Mouse (Mus musculus) embryonic facial prominence, embryonic 14.5 days (tissue): ENCODE results near the gene Tfdp1. TPM values are rescaled to one million over a fixed set of nuclear protein-coding genes. Genes with fewer than 3 reads are reported as not detected.
"Not testable (repeated sequence)": the region's sequence is repeated elsewhere in the genome, so short reads cannot be mapped to it uniquely, and the experiment has no call there.

ENCODE experiments used
- ATAC-seq: fragments of 200-750 bp; cut with Nextera tagmentation; 2 replicates; pipeline ENCODE4 v1.8.0; 2017; ENCODE audit warnings: low read depth, moderate number of reproducible peaks, moderate TSS enrichment
- DNase-seq: peaks from one replicate; pipeline ENCODE4 v3.0.0-alpha.2; 2015; ENCODE audit warnings: low spot score
- H3K27ac ChIP-seq: fragments of 300-500 bp; sonication (generic); replicated peaks from 2 replicates; pipeline ENCODE4 v1.5.1; 2014; ENCODE audit warnings: low read depth, mild to moderate bottlenecking, low read length, moderate library complexity
- H3K27me3 ChIP-seq: fragments of 300-500 bp; sonication (generic); replicated peaks from 2 replicates; pipeline ENCODE4 v1.6.1; 2014; ENCODE audit warnings: low read length; ENCODE audit not compliant: control insufficient read depth, insufficient read depth
- H3K36me3 ChIP-seq: fragments of 300-500 bp; sonication (generic); 2 replicates; pipeline ENCODE4 v1.6.1; 2014; ENCODE audit warnings: low read length, mixed read lengths; ENCODE audit not compliant: control insufficient read depth, insufficient read depth
- H3K4me1 ChIP-seq: fragments of 300-500 bp; sonication (generic); 2 replicates; pipeline ENCODE4 v1.6.1; 2014; ENCODE audit warnings: antibody characterized with exemption, low read length; ENCODE audit not compliant: control insufficient read depth, insufficient read depth
- H3K4me2 ChIP-seq: fragments of 300-500 bp; sonication (generic); 2 replicates; pipeline ENCODE4 v1.6.1; 2014; ENCODE audit warnings: low read depth, mild to moderate bottlenecking, low read length, moderate library complexity, mixed read lengths
- H3K4me3 ChIP-seq: fragments of 300-500 bp; sonication (generic); 2 replicates; pipeline ENCODE4 v1.5.1; 2014; ENCODE audit warnings: low read depth, mild to moderate bottlenecking, low read length
- H3K9ac ChIP-seq: fragments of 300-500 bp; sonication (generic); 2 replicates; pipeline ENCODE4 v1.6.1; 2014; ENCODE audit warnings: low read depth, mild to moderate bottlenecking, low read length, moderate library complexity, mixed read lengths
- H3K9me3 ChIP-seq: fragments of 300-500 bp; sonication (generic); 2 replicates; pipeline ENCODE4 v1.6.1; 2016; ENCODE audit warnings: low read length; ENCODE audit not compliant: control insufficient read depth
- WGBS: fragments of 180-500 bp; shearing (Covaris S2); extraction: QIAGEN DNeasy Blood & Tissue Kit; methylation state at CpG from one replicate; pipeline ENCODE4 v1.1.7; 2014; 5-methylcytosine and 5-hydroxymethylcytosine counted together
- polyA plus RNA-seq: library from polyadenylated mRNA; unstranded; fragments of >200 nt; fragmentation: Nextera tagmentation; extraction: Ambion mirVana; gene quantifications from 2 replicates; pipeline ENCODE4 v1.2.1, GENCODE M21; 2014

Gene Tfdp1
- polyA plus RNA-seq, 1 experiment from 2014 or later = 150 TPM

DNA sequence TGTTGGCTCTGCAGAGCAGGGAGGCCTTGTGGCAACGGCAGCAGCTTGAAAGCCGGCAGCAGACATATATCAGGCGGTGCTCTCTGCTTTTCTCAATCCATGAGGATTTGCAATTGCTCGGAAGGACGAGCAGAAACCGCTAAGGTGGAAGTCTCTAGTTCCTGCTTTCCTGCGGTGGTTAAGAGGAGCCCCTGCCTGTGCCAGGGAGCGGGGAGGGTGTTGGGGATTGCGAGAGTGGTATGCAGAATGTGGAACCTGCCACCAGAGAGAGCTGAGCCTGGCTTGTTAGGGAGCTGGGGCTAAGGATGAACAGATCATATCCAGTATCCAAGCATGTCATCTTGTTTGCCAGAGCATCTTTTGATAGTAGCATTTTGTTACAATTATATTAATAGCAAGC lies 31.6 kb upstream of the Tfdp1 start:
- Histone ChIP-seq H3K4me1 (no peaks in the 10 kb centered on the region), H3K4me3 (no peak overlapping the region), H3K27me3 (no peaks in the 10 kb centered on the region), H3K27ac (no peak overlapping the region), H3K9me3 (0 out of 2 replicates have a peak, but pooled peaks cover 6% of the 10 kb centered on the region), H3K9ac (no peak overlapping the region), H3K4me2 (no peak overlapping the region), H3K36me3 (peaks cover 70% of the 10 kb centered on the region)
- DNase-seq = no peak
- no peak for ATAC-seq
- 76% methylated on average over 9 of the region's 9 CpGs for WGBS

GRCm38 (mm10) chr8:13314922-13315321 lies 23.6 kb upstream of the Tfdp1 start:
- no peak overlapping the region for H3K9ac ChIP-seq
- H3K9me3 ChIP-seq = no peaks in the 10 kb centered on the region
- no peaks in the 10 kb centered on the region for H3K27me3 ChIP-seq
- WGBS = 71% methylated on average over 3 of the region's 3 CpGs
- ATAC-seq (no peak), DNase-seq (no peak)
- no peak overlapping the region for H3K27ac ChIP-seq
- no peak overlapping the region for H3K4me3 ChIP-seq
- H3K4me1 ChIP-seq = no peaks in the 10 kb centered on the region
- H3K36me3 ChIP-seq = peaks cover 66% of the 10 kb centered on the region
- no peak overlapping the region for H3K4me2 ChIP-seq

GRCm38 (mm10) chr8:13316671-13317070 lies 21.9 kb upstream of the Tfdp1 start:
- no peak for DNase-seq
- ATAC-seq = no peak
- H3K27me3 ChIP-seq = no peaks in the 10 kb centered on the region
- no peak overlapping the region for H3K4me2 ChIP-seq
- H3K4me3 ChIP-seq = no peak overlapping the region
- 91% methylated on average over 10 of the region's 10 CpGs for WGBS
- H3K36me3 ChIP-seq = peaks cover 59% of the 10 kb centered on the region
- H3K9me3 ChIP-seq = no peaks in the 10 kb centered on the region
- no peak overlapping the region for H3K9ac ChIP-seq
- no peak overlapping the region for H3K27ac ChIP-seq
- no peaks in the 10 kb centered on the region for H3K4me1 ChIP-seq

DNA sequence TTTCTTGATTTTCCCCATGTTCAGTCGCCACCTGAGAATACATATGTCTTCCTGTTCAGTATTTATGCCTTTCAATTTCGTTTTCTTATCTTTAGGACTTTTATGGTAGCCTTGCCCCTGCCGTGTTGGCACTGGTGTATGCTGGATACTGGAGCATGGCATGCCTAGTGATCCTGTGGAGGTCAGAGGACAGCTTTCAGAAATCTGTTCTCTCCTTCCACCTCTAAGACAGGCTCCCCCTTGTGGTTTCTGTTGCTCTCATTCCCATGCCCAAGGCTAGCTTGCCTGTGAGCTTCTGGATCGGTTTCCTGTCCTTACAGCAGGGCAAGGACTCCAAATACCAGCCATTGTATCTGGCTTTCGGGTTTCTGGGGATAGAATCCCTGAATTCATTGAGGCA lies 12.0 kb upstream of the Tfdp1 start:
- WGBS = 37% methylated on average over 5 of the region's 5 CpGs
- Histone ChIP-seq H3K9me3 (no peaks in the 10 kb centered on the region), H3K27ac (no peak overlapping the region), H3K4me1 (no peaks in the 10 kb centered on the region), H3K27me3 (no peaks in the 10 kb centered on the region), H3K4me3 (no peak overlapping the region), H3K9ac (no peak overlapping the region), H3K4me2 (no peak overlapping the region), H3K36me3 (no peaks in the 10 kb centered on the region)
- peak; percentile 38 for DNase-seq
- no peak for ATAC-seq

- Histone ChIP-seq H3K27ac (no peak overlapping the region), H3K4me2 (no peak overlapping the region), H3K9me3 (no peaks in the 10 kb centered on the region), H3K9ac (no peak overlapping the region), H3K36me3 (no peaks in the 10 kb centered on the region), H3K4me3 (no peak overlapping the region), H3K27me3 (no peaks in the 10 kb centered on the region), H3K4me1 (no peaks in the 10 kb centered on the region)
- no peak for DNase-seq
- no peak for ATAC-seq
- 47% methylated on average over 1 of the region's 1 CpGs for WGBS
These were observed 3.9 kb upstream of the Tfdp1 start for GRCm38 (mm10) chr8:13334671-13335070.

GRCm38 (mm10) chr8:13337245-13337644 lies 1.3 kb upstream of the Tfdp1 start:
- not testable (repeated sequence) for H3K9me3 ChIP-seq, H3K27ac ChIP-seq, H3K4me1 ChIP-seq, DNase-seq, H3K27me3 ChIP-seq, H3K4me3 ChIP-seq, H3K9ac ChIP-seq, ATAC-seq, H3K4me2 ChIP-seq
- H3K36me3 ChIP-seq = peaks cover 21% of the 10 kb centered on the region
- WGBS = 78% methylated on average over 6 of the region's 6 CpGs

DNA sequence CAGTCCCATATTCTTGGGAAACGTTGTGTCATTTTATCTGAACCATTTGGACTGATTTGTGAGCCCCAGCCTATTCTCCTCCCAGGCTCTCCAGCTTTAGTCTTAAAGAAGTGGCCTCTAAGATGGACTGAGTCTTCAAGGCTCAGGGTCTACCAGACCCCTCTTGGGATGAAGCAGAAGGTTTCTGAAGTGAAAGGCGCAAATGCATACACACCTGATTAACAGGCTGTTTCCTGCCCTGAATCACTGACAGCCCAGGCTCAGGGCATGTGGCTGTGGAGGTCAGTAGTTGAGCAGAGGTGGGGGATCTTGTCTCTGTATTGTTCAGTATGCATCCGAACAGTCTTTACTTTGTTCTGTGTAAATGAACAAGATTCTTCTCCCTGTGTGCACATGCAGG lies 873 bp upstream of the Tfdp1 start:
- no peak for DNase-seq

GRCm38 (mm10) chr8:13338901-13339645 lies 522 bp downstream of the Tfdp1 start:
- ATAC-seq = peak; percentile 38
- Histone ChIP-seq H3K4me1 (peaks cover 6% of the 10 kb centered on the region; the same call in 1 of the 2 replicates), H3K4me3 (peak overlapping the region; percentile 89), H3K9me3 (no peaks in the 10 kb centered on the region), H3K27ac (peak overlapping the region; percentile 88), H3K4me2 (peak overlapping the region; percentile 75), H3K36me3 (peaks cover 39% of the 10 kb centered on the region), H3K9ac (peak overlapping the region; percentile 97), H3K27me3 (no peaks in the 10 kb centered on the region)
- peak; percentile 38 for DNase-seq
- WGBS = 0% methylated on average over 13 of the region's 70 CpGs

More for the DNA sequence above, 873 bp upstream of the Tfdp1 start:
- peaks cover 25% of the 10 kb centered on the region for H3K36me3 ChIP-seq
- no peak for ATAC-seq
- peak overlapping the region; percentile 89; the same call in 1 of the 2 replicates for H3K4me3 ChIP-seq
- H3K4me1 ChIP-seq = peaks cover 6% of the 10 kb centered on the region; the same call in 1 of the 2 replicates
- peak overlapping the region; percentile 75 for H3K4me2 ChIP-seq
- no peak overlapping the region for H3K27ac ChIP-seq
- WGBS = 79% methylated on average over 3 of the region's 3 CpGs
- H3K9ac ChIP-seq = peak overlapping the region; percentile 97
- H3K9me3 ChIP-seq = no peaks in the 10 kb centered on the region
- no peaks in the 10 kb centered on the region for H3K27me3 ChIP-seq

DNA sequence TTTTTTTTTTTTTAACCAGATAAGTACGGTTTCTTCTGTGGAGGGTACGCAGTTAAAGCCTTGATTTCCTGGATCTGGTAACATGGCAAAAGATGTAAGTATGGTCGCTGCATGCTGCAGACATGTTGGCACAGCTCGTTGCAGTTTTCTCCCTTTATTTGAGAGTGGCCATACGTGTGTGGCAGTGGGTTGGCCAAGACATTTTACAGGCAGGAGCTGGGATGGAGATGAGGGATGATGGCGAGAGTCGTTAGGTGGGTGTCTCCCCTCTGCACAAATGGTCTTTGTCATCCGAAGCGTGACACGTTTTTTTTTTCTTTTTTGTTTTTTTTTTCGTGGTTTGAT lies 1.1 kb downstream of the Tfdp1 start:
- peak overlapping the region; percentile 97 for H3K9ac ChIP-seq
- no peaks in the 10 kb centered on the region for H3K9me3 ChIP-seq
- H3K4me3 ChIP-seq = peak overlapping the region; percentile 89
- H3K36me3 ChIP-seq = peaks cover 44% of the 10 kb centered on the region
- no peak for ATAC-seq
- H3K4me1 ChIP-seq = peaks cover 6% of the 10 kb centered on the region; the same call in 1 of the 2 replicates
- H3K27me3 ChIP-seq = no peaks in the 10 kb centered on the region
- DNase-seq = peak; percentile 18
- peak overlapping the region; percentile 75 for H3K4me2 ChIP-seq
- H3K27ac ChIP-seq = no peak overlapping the region; the same call in 1 of the 2 replicates
- WGBS = 5% methylated on average over 11 of the region's 11 CpGs
